Mouse (Mus musculus): Measurements from ENCODE around the gene Grm4. TPM values are rescaled to one million over a fixed set of nuclear protein-coding genes. Genes with fewer than 3 reads are reported as not detected.

Grm4 gene
- total and polyA plus RNA-seq, 3 experiments, result not detected

DNA sequence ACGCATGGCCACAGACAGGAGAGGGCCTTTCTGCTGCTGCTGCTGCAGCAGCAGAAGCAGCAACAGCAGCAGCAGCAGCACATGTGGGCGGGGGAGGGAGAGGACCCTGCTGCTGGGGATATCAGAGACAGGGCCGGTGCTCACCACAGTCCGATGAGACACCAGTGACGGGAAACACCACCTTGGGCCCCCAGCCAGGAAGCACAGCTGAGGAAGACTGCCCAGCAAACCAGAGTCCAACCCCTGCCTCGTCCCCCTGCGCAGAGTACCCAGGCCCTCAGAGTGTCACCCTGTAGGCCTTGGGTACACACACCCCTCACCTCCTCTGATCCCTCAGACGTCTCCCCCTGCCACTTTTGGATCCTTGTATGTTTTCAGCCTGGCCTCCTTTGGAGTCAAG lies 35.3 kb downstream of the Grm4 start:
- DNase-seq (ENCODE audit: extremely low read depth), result no peak
- dilution Hi-C loops (cut with MboI; ENCODE audit: extremely low pct_ligation_motif_present, extremely low pct_unique_long_range_greater_than_20kb, low sequenced_read_pairs), result no loop called here
- H3K4me2 ChIP-seq (ENCODE audit: insufficient read depth, low read depth, poor library complexity, severe bottlenecking), result no peak overlapping the region
- H3K9me3 ChIP-seq (replicated peaks; ENCODE audit: low read length), result no peaks in the 10 kb centered on the region
- H3K9ac ChIP-seq (ENCODE audit: insufficient read depth, low read depth), result no peak overlapping the region
- in situ Hi-C loops (cut with MboI; ENCODE audit: low pct_ligation_motif_present, low pct_unique_long_range_greater_than_20kb, low sequenced_read_pairs), result no loop called here
- H3K79me2 ChIP-seq (replicated peaks; ENCODE audit: control insufficient read depth, extremely low read depth, insufficient read depth, poor library complexity, severe bottlenecking), result no peaks in the 10 kb centered on the region
- no peak overlapping the region for H3K4me3 ChIP-seq (replicated peaks in 1 of 3; ENCODE audit: low read depth in 2 of 3, low read length in 2 of 3, poor library complexity in 1 of 3)
- H3K27ac ChIP-seq (ENCODE audit: insufficient read depth, low read depth), result no peak overlapping the region
- H3K36me3 ChIP-seq (replicated peaks in 1 of 2; ENCODE audit: control insufficient read depth in 1 of 2, insufficient read depth in 1 of 2, low read length in 1 of 2), result no peaks in the 10 kb centered on the region
- TF ChIP-seq MAFK (IDR thresholded peaks at IDR 0.05; ENCODE audit: insufficient replicate concordance, low read length) (no peak), MXI1 (IDR thresholded peaks at IDR 0.05; ENCODE audit: low read depth, low read length) (no peak), TBP (conservative IDR thresholded peaks at IDR 0.05; ENCODE audit: low read depth, low read length) (no peak), RAD21 (IDR thresholded peaks at IDR 0.05; ENCODE audit: low read depth, low read length) (no peak), ZNF384 (IDR thresholded peaks at IDR 0.05; ENCODE audit: low read depth, low read length) (no peak), POLR2A (IDR thresholded peaks at IDR 0.05; ENCODE audit: low read depth, low read length) (no peak), IRF4 (IDR thresholded peaks at IDR 0.05; ENCODE audit: low read depth, low read length) (no peak), CHD2 (IDR thresholded peaks at IDR 0.05; ENCODE audit: low read length) (no peak), ETS1 (conservative IDR thresholded peaks at IDR 0.05; ENCODE audit: low read depth, low read length) (no peak), MAX (IDR thresholded peaks at IDR 0.05; ENCODE audit: low read length) (no peak), PAX5 (IDR thresholded peaks at IDR 0.05; ENCODE audit: low read length) (no peak), POLR2AphosphoS2 (IDR thresholded peaks at IDR 0.05; ENCODE audit: low read depth, low read length) (no peak), USF2 (conservative IDR thresholded peaks at IDR 0.05; ENCODE audit: low read depth, low read length) (no peak)
- H3K27me3 ChIP-seq (replicated peaks), result peaks cover 50% of the 10 kb centered on the region
- peaks cover 11 to 14% of the 10 kb centered on the region in 2 experiments; a peak in 3 of 4 replicates for H3K4me1 ChIP-seq (ENCODE audit: control insufficient read depth in 1 of 2, insufficient read depth in 2 of 2)

DNA sequence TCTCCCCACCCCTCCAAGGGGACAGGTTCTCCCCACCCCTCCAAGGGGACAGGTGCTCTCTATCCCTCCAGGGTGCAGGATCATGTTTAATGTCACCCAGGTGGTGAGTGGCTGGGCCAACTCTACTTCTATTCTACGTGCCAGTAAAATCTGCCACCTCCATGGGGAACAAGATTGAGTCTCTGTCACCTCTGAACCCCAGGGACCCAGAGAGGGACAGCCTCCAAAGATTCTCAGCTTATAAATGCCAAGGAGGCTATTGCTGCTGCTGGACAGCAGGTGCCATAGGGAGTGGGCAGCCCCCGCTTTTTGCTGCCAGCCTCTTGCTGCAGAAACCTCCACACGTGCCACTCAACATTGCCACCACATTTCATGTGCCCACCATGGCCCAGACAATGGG lies 37.6 kb downstream of the Grm4 start:
- no peak overlapping the region for H3K27ac ChIP-seq (ENCODE audit: insufficient read depth, low read depth)
- no peak overlapping the region for H3K4me3 ChIP-seq (replicated peaks in 1 of 3; ENCODE audit: low read depth in 2 of 3, low read length in 2 of 3, poor library complexity in 1 of 3)
- no peaks in the 10 kb centered on the region for H3K36me3 ChIP-seq (replicated peaks in 1 of 2; ENCODE audit: control insufficient read depth in 1 of 2, insufficient read depth in 1 of 2, low read length in 1 of 2)
- peaks cover 65% of the 10 kb centered on the region for H3K27me3 ChIP-seq (replicated peaks)
- no peak overlapping the region for H3K9ac ChIP-seq (ENCODE audit: insufficient read depth, low read depth)
- peaks cover 3 to 5% of the 10 kb centered on the region in 2 experiments; a peak in 3 of 4 replicates for H3K4me1 ChIP-seq (ENCODE audit: control insufficient read depth in 1 of 2, insufficient read depth in 2 of 2)
- DNase-seq (ENCODE audit: extremely low read depth), result no peak
- no peaks in the 10 kb centered on the region for H3K79me2 ChIP-seq (replicated peaks; ENCODE audit: control insufficient read depth, extremely low read depth, insufficient read depth, poor library complexity, severe bottlenecking)
- no peaks in the 10 kb centered on the region for H3K9me3 ChIP-seq (replicated peaks; ENCODE audit: low read length)
- no peak overlapping the region for H3K4me2 ChIP-seq (ENCODE audit: insufficient read depth, low read depth, poor library complexity, severe bottlenecking)
- dilution Hi-C loops (cut with MboI; ENCODE audit: extremely low pct_ligation_motif_present, extremely low pct_unique_long_range_greater_than_20kb, low sequenced_read_pairs), result no loop called here
- in situ Hi-C loops (cut with MboI; ENCODE audit: low pct_ligation_motif_present, low pct_unique_long_range_greater_than_20kb, low sequenced_read_pairs), result no loop called here
- TF ChIP-seq ELF1 (IDR thresholded peaks at IDR 0.05; ENCODE audit: low read depth, low read length), result no peak
- no peak for TF ChIP-seq PAX5 (IDR thresholded peaks at IDR 0.05; ENCODE audit: low read length)
- no peak for TF ChIP-seq MEF2A (IDR thresholded peaks at IDR 0.05; ENCODE audit: borderline replicate concordance, low read depth, low read length)
- no peak for TF ChIP-seq MXI1 (IDR thresholded peaks at IDR 0.05; ENCODE audit: low read depth, low read length)
- TF ChIP-seq E2F4 (IDR thresholded peaks at IDR 0.05; ENCODE audit: insufficient replicate concordance, low read depth, low read length), result no peak
- no peak for TF ChIP-seq POLR2A (IDR thresholded peaks at IDR 0.05; ENCODE audit: low read depth, low read length)

All from CH12.LX (cell line).